Mouse (Mus musculus): Measurements from ENCODE around the gene Acss3. TPM values are rescaled to one million over a fixed set of nuclear protein-coding genes. Genes with fewer than 3 reads are reported as not detected.

The Acss3 gene
- polyA plus RNA-seq, 1 experiment: 1.3 TPM

DNA sequence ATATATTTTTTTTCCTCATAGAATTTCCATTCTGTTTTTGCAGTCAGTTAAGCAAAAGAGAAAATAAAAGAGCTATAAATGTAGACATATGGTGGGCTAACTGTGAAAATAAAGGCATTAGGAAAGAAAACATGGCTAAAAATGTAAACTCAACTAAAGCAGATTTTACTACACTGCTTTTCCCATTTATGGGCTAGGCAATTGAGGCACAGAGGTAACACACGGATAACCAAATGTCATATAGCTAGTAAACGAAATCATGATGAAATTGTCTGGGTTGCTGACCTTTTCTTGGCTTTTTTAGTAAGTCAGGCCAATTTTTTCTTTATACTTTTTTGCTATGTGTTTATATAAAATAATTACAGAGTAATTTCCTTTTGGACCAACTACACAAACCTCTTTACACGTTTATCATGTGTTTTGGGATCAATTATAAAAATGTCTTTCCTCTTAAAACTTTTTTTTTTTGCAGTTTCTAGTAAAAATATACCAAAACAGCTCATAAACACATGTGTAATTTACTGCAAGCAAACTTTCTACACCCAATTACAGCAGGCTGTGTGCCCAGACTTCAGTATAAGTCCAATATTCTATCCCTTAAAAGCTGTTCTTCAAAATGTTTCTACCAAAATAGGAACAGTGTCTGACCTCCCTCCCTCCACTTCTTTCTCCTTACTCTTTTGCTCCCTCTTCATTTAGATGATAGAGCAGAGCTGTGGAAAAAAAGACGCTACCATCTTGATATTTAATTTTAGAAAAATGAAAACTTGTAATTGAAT lies 69.4 kb downstream of the Acss3 start:
- Histone ChIP-seq H3K4me1 (ENCODE audit: control insufficient read depth, insufficient read depth, low read length) (no peaks in the 10 kb centered on the region), H3K27me3 (ENCODE audit: control insufficient read depth, insufficient read depth, low read length) (no peaks in the 10 kb centered on the region), H3K4me3 (ENCODE audit: control insufficient read depth, low read depth, low read length) (no peak overlapping the region), H3K36me3 (ENCODE audit: control insufficient read depth, insufficient read depth, low read length) (no peaks in the 10 kb centered on the region), H3K27ac (ENCODE audit: control insufficient read depth, insufficient read depth, low read depth, low read length) (no peak overlapping the region)
- TF ChIP-seq POLR2A (IDR thresholded peaks at IDR 0.05; ENCODE audit: control insufficient read depth, low read depth, low read length): no peak
- no peak for TF ChIP-seq CTCF (IDR thresholded peaks at IDR 0.05; ENCODE audit: control insufficient read depth, insufficient read depth, insufficient replicate concordance, low read depth, low read length)

DNA sequence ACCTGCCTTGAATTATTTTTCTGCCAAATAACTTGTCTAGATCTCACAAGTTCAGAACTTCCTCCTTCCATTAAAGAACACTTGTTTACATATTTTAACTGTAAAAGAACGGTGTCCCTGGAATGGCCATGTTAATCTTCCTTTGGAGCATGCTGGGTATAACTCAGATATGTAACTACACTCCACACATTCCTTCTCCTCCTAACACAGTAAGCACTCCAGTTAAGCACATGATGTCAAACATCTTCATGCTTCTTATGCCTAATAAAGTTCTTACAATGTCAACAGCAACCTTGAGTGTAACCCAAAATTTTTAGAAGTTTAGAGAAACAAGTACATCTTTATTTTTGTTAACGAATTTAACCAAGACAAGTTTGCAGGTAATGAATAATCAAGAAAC lies 73.0 kb downstream of the Acss3 start:
- no peak overlapping the region for H3K4me3 ChIP-seq (ENCODE audit: control insufficient read depth, low read depth, low read length)
- H3K4me1 ChIP-seq (ENCODE audit: control insufficient read depth, insufficient read depth, low read length): no peaks in the 10 kb centered on the region
- TF ChIP-seq CTCF (IDR thresholded peaks at IDR 0.05; ENCODE audit: control insufficient read depth, insufficient read depth, insufficient replicate concordance, low read depth, low read length): no peak
- no peak for TF ChIP-seq POLR2A (IDR thresholded peaks at IDR 0.05; ENCODE audit: control insufficient read depth, low read depth, low read length)
- H3K27ac ChIP-seq (ENCODE audit: control insufficient read depth, insufficient read depth, low read depth, low read length): no peak overlapping the region
- no peaks in the 10 kb centered on the region for H3K36me3 ChIP-seq (ENCODE audit: control insufficient read depth, insufficient read depth, low read length)
- H3K27me3 ChIP-seq (ENCODE audit: control insufficient read depth, insufficient read depth, low read length): no peaks in the 10 kb centered on the region

DNA sequence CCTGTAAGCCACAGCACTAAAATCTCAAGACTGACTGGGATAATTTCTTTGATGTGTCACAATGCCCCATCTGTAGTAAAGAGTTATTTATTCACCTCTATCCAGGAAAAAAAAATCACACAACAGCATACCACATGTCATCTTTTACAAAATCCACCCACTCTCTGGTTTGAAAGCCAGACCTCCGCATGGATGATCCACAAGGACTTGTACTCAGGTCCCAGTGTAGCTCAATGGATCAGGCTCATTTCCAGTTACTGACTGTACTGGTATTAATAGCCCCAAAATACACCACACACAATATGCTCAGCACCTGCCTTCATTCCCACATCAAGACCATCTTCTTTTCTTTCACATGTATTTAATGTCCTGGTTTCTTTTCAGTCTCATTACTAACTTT lies 80.8 kb downstream of the Acss3 start:
- Histone ChIP-seq H3K27ac (ENCODE audit: control insufficient read depth, insufficient read depth, low read depth, low read length) (no peak overlapping the region), H3K36me3 (ENCODE audit: control insufficient read depth, insufficient read depth, low read length) (no peaks in the 10 kb centered on the region), H3K4me3 (ENCODE audit: control insufficient read depth, low read depth, low read length) (no peak overlapping the region), H3K4me1 (ENCODE audit: control insufficient read depth, insufficient read depth, low read length) (no peaks in the 10 kb centered on the region), H3K27me3 (ENCODE audit: control insufficient read depth, insufficient read depth, low read length) (no peaks in the 10 kb centered on the region)
- TF ChIP-seq POLR2A (IDR thresholded peaks at IDR 0.05; ENCODE audit: control insufficient read depth, low read depth, low read length) (no peak), CTCF (IDR thresholded peaks at IDR 0.05; ENCODE audit: control insufficient read depth, insufficient read depth, insufficient replicate concordance, low read depth, low read length) (no peak)

DNA sequence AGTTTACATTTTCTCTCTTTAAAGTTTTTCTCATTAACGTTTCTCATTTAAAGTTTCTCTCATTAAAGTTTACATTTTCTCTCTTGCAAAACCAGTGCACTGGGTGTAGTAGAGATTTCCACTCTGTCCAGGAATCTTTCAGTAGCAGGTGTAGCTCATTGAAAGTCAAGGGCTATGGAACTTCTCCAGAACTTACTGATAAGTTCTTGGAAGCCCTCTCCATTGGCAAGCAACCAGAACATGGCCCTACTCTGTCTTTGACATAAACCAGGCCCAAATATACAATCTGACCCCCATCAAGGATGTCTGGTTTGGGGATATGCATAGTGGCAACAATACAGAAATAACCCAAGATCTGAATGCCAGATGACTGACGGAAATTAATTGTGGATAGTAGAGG lies 82.6 kb downstream of the Acss3 start:
- no peak overlapping the region for H3K27ac ChIP-seq (ENCODE audit: control insufficient read depth, insufficient read depth, low read depth, low read length)
- no peaks in the 10 kb centered on the region for H3K27me3 ChIP-seq (ENCODE audit: control insufficient read depth, insufficient read depth, low read length)
- H3K4me3 ChIP-seq (ENCODE audit: control insufficient read depth, low read depth, low read length): no peak overlapping the region
- no peaks in the 10 kb centered on the region for H3K36me3 ChIP-seq (ENCODE audit: control insufficient read depth, insufficient read depth, low read length)
- TF ChIP-seq POLR2A (IDR thresholded peaks at IDR 0.05; ENCODE audit: control insufficient read depth, low read depth, low read length) (no peak), CTCF (IDR thresholded peaks at IDR 0.05; ENCODE audit: control insufficient read depth, insufficient read depth, insufficient replicate concordance, low read depth, low read length) (no peak)
- no peaks in the 10 kb centered on the region for H3K4me1 ChIP-seq (ENCODE audit: control insufficient read depth, insufficient read depth, low read length)

DNA sequence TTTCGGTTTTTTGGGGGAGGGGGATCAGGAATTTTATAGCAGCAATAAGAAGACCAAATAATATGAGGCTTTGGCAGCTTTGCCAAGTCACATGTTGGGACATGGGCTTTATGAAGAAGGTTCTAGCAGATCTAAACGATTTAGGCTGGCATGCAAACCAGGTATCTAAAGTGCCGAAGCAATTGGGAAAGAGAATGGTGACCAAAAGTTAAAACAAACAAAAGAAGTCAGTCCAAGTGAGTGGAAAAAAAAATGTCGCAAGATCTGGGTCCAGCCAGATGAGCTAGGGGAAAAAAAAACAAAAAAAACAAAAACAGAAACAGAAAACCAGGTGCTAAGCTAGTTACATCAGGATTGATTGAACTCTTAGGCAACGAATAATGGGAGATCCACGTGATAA lies 83.1 kb downstream of the Acss3 start:
- Histone ChIP-seq H3K27ac (ENCODE audit: control insufficient read depth, insufficient read depth, low read depth, low read length) (no peak overlapping the region), H3K27me3 (ENCODE audit: control insufficient read depth, insufficient read depth, low read length) (no peaks in the 10 kb centered on the region), H3K36me3 (ENCODE audit: control insufficient read depth, insufficient read depth, low read length) (no peaks in the 10 kb centered on the region), H3K4me3 (ENCODE audit: control insufficient read depth, low read depth, low read length) (no peak overlapping the region), H3K4me1 (ENCODE audit: control insufficient read depth, insufficient read depth, low read length) (no peaks in the 10 kb centered on the region)
- TF ChIP-seq CTCF (IDR thresholded peaks at IDR 0.05; ENCODE audit: control insufficient read depth, insufficient read depth, insufficient replicate concordance, low read depth, low read length) (no peak), POLR2A (IDR thresholded peaks at IDR 0.05; ENCODE audit: control insufficient read depth, low read depth, low read length) (no peak)

DNA sequence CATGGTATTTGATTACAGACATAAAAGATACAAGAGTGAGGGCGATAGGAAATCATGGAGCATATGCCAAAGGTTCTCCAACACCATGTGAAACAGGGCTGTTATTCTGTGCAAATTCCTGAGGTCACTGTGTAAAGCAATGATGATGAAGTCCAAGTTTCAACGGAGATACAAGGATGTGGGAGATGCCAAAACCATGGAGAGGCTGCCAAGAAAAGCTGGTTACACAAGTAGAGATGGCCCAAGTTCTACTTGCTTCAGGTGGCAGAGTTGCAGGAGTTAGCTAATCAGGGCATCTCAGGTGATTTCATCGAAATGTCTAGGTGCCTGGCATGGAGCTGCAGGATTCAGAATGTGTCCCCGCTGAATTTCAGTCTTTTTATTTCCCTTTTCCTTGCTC lies 84.3 kb downstream of the Acss3 start:
- Histone ChIP-seq H3K4me1 (ENCODE audit: control insufficient read depth, insufficient read depth, low read length) (no peaks in the 10 kb centered on the region), H3K27me3 (ENCODE audit: control insufficient read depth, insufficient read depth, low read length) (no peaks in the 10 kb centered on the region), H3K4me3 (ENCODE audit: control insufficient read depth, low read depth, low read length) (no peak overlapping the region)

DNA sequence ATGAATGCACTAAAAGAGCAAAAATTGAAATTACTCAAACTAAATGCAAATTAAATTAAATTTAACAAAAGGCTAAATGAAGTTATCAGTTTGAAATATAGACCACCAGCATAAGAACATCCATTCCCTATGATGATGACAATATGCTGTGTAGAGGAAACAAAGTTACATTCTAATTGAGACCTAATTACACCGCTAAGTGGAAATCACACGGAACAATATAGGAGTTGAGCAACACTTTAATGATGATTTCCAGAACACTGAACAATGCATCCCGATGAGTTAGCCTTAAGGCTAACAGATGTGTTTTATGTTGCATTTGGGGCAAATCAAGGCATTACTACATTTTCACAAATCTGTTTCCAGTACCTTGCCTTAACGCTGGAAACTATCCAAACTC lies 99.2 kb downstream of the Acss3 start:
- Histone ChIP-seq H3K36me3 (ENCODE audit: control insufficient read depth, insufficient read depth, low read length) (no peaks in the 10 kb centered on the region), H3K4me3 (ENCODE audit: control insufficient read depth, low read depth, low read length) (no peak overlapping the region), H3K27ac (ENCODE audit: control insufficient read depth, insufficient read depth, low read depth, low read length) (no peak overlapping the region), H3K27me3 (ENCODE audit: control insufficient read depth, insufficient read depth, low read length) (no peaks in the 10 kb centered on the region), H3K4me1 (ENCODE audit: control insufficient read depth, insufficient read depth, low read length) (no peaks in the 10 kb centered on the region)
- TF ChIP-seq POLR2A (IDR thresholded peaks at IDR 0.05; ENCODE audit: control insufficient read depth, low read depth, low read length): no peak
- no peak for TF ChIP-seq CTCF (IDR thresholded peaks at IDR 0.05; ENCODE audit: control insufficient read depth, insufficient read depth, insufficient replicate concordance, low read depth, low read length)

More for the DNA sequence above, 84.3 kb downstream of the Acss3 start:
- Histone ChIP-seq H3K36me3 (ENCODE audit: control insufficient read depth, insufficient read depth, low read length) (no peaks in the 10 kb centered on the region), H3K27ac (ENCODE audit: control insufficient read depth, insufficient read depth, low read depth, low read length) (no peak overlapping the region)
- TF ChIP-seq POLR2A (IDR thresholded peaks at IDR 0.05; ENCODE audit: control insufficient read depth, low read depth, low read length) (no peak), CTCF (IDR thresholded peaks at IDR 0.05; ENCODE audit: control insufficient read depth, insufficient read depth, insufficient replicate concordance, low read depth, low read length) (no peak)

Measured in testis, adult 2 months (tissue).